Mouse (Mus musculus): ENCODE results near the gene Cd3d.

- no peak for TF ChIP-seq GATA1 (IDR thresholded peaks at IDR 0.05; ENCODE audit: low read length)
- no peak for TF ChIP-seq TAL1 (IDR thresholded peaks at IDR 0.05; ENCODE audit: low read length)
Observed at GRCm38 (mm10) chr9:44985721-44986161, 4.2 kb downstream of the Cd3d start.
